Mouse (Mus musculus): ENCODE data around the gene Podn.

The Podn gene

GRCm38 (mm10) chr4:107998641-107999332, 97.5 kb downstream of the Podn start:
- DNase-seq (ENCODE audit: low spot score), result no peak

GRCm38 (mm10) chr4:107996418-107996986, 99.7 kb downstream of the Podn start:
- DNase-seq (ENCODE audit: low spot score), result no peak

GRCm38 (mm10) chr4:107995727-107996126, 100.5 kb downstream of the Podn start:
- DNase-seq (ENCODE audit: low spot score), result no peak

- DNase-seq (ENCODE audit: low spot score), result no peak
Measured at GRCm38 (mm10) chr4:107995011-107995410, 101.2 kb downstream of the Podn start.

GRCm38 (mm10) chr4:107991879-107992278, 104.4 kb downstream of the Podn start:
- no peak for DNase-seq (ENCODE audit: low spot score)

GRCm38 (mm10) chr4:107990818-107991217, 105.4 kb downstream of the Podn start:
- no peak for DNase-seq (ENCODE audit: low spot score)

- no peak for DNase-seq (ENCODE audit: low spot score)
Measured at GRCm38 (mm10) chr4:107988931-107989330, 107.3 kb downstream of the Podn start.

- DNase-seq (ENCODE audit: low spot score), result no peak
Measured at GRCm38 (mm10) chr4:107986386-107987168, 109.7 kb downstream of the Podn start.

GRCm38 (mm10) chr4:107985812-107986211, 110.4 kb downstream of the Podn start:
- no peak for DNase-seq (ENCODE audit: low spot score)

- peak; percentile 67 for DNase-seq (ENCODE audit: low spot score)
Measured at GRCm38 (mm10) chr4:107984282-107984981, 111.8 kb downstream of the Podn start.

- no peak for DNase-seq (ENCODE audit: low spot score)
Measured at GRCm38 (mm10) chr4:107983717-107984116, 112.5 kb downstream of the Podn start.

- no peak for DNase-seq (ENCODE audit: low spot score)
Measured at GRCm38 (mm10) chr4:107980002-107980600, 116.1 kb downstream of the Podn start.

GRCm38 (mm10) chr4:107979530-107979929, 116.7 kb downstream of the Podn start:
- DNase-seq (ENCODE audit: low spot score), result no peak

- peak; percentile 64 for DNase-seq (ENCODE audit: low spot score)
Measured at GRCm38 (mm10) chr4:107977593-107977992, 118.7 kb downstream of the Podn start.

GRCm38 (mm10) chr4:107975004-107975403, 121.2 kb downstream of the Podn start:
- no peak for DNase-seq (ENCODE audit: low spot score)

- no peak for DNase-seq (ENCODE audit: low spot score)
Measured at GRCm38 (mm10) chr4:107974527-107974926, 121.7 kb downstream of the Podn start.

GRCm38 (mm10) chr4:107971162-107971561, 125.1 kb downstream of the Podn start:
- DNase-seq (ENCODE audit: low spot score), result no peak

- DNase-seq (ENCODE audit: low spot score), result no peak
Measured at GRCm38 (mm10) chr4:107969781-107970180, 126.5 kb downstream of the Podn start.

GRCm38 (mm10) chr4:107967966-107968682, 128.1 kb downstream of the Podn start, which contains the start of gene Slc1a7:
Gene Slc1a7, plus strand, starts transcription at chr4:107968332.
- peak; percentile 52 for DNase-seq (ENCODE audit: low spot score)

GRCm38 (mm10) chr4:107966416-107967109, 129.7 kb downstream of the Podn start:
- no peak for DNase-seq (ENCODE audit: low spot score)
